Mouse (Mus musculus) gastrocnemius, postnatal 14 days (tissue): ENCODE measurements at regions not wholly inside any gene's neighbourhood (a gene's known extent, or its start where the extent isn't known, plus 50 kb on each side); places are given as distances from the start of the nearest gene placed in this dataset.

Experiments
- DNase-seq: peaks from one replicate; pipeline ENCODE4 v3.0.0; 2021; ENCODE audit warnings: mixed read lengths
- intact Hi-C: fragments of 180-260 bp; cut with DNase I; formaldehyde crosslinking; loops from one replicate; pipeline ENCODE4 v1.15.1; 2025; ENCODE audit warnings: low total_unique reads

DNA sequence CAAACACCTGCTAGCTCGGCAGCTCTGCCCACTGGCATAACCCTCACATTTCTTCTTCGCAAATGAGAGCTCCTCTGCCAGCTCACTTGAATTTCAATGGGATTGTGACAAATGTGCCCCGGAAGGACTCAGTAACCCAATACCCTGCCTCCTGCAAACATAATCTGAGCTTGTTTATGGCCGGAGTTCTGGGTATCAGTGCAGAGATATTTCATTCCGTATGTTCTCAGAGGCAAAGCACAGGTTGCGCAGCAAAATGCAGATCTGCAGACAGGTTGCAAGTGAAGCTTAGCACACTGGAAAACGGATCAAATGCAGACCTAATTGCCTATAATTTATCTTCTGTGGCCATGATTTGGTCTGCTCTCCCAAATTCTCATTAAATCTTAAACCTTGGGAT lies 348.9 kb downstream of the Dmrt2 start:
- intact Hi-C loops = no loop called here
- peak; percentile 6 for DNase-seq

DNA sequence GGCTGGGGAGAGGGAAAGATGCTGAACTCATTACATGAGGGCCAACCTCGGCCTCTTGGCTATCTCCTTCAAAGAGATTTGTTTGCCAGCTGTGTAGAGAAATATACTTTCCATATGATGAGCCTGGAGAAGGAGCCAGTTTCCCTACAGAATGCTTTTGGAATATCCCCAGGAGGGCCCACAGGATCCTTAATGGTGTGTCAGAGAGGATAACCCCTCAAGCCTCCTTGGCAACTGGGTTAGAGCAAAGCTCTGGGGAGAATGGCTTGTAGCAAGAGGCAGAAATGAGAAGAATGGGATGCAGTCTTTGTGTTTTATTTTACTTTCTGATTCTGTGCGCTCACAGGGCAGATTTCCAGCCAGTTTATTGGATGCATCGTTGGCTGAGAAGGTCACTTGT lies 353.9 kb downstream of the Dmrt2 start:
- peak; percentile 7 for DNase-seq
- intact Hi-C loops = no loop called here

DNA sequence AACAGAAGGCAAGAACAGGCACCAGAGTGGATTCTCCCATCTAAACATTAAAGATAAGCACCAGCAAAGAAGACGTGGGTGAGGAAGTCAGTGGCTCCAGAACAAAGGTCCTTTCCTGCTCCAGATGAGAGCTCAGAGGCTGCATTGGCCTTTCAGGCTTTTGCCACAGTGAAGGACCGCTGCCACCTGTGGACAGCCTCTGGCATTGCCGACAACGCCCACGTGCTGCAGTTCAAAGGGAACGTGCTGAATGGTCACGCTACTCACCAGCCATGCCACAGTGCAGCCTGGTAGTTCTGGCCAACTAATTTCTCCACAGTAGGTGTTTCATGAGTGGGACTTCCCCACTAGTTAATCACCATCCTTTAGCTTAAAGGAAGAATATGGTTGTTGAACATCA lies 365.1 kb downstream of the Dmrt2 start:
- peak; percentile 66 for DNase-seq
- intact Hi-C loops = no loop called here

DNA sequence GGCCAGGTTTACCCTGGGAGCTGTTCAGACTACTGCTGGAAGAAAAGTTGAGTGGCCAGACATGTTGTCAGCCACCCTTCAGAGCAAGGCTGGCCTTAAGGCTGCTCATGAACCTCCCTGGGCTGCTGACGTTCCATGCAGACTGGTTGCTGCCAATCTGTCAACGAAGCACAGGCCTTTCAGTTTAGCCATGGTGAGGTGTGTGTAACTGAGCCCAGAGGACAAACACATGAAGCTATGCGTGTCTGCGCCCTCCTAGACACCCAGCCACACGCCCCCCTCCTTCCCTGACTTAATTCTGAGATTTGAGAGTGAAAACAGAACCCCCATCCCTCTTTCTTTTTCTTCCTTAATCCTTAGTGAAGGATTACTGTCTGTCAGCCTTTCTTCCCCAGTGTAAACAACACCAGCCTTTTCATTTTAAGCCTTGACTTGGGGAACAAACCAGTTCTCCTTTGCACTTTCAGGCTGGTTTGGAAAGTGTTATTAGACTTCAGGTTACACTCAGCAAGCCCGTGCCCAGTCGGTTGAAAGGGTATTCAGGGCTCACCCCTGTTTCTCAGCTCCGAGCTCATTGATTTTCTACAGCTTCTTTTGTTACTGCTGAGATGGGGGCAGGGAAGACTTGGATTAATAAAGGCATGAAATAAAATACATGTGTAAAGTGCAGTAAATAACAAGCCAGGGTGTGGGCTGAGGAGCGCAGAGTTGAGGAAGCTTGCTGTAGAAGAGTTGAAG lies 379.4 kb downstream of the Dmrt2 start:
- intact Hi-C loops = no loop called here
- DNase-seq = no peak

DNA sequence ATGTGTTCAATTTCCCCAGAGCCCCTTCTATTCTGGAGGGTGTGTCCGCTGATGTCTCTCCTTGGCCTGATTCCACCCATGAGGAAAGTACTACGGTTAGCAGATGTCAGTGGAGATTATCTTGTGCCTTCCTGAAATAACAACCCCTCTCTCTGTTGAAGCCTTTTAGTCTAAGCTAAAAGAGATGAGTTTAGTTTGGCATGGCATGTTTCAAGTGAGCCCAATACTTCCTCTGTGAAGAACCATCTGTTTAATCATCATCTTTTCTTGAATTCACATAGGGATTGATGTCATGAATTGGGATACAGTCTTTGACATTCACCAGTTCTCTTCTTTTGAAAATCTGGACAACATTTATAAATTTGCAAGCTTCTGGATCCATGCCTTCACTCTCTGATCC lies 387.5 kb downstream of the Dmrt2 start:
- DNase-seq = peak; percentile 8
- intact Hi-C loops = no loop called here

DNA sequence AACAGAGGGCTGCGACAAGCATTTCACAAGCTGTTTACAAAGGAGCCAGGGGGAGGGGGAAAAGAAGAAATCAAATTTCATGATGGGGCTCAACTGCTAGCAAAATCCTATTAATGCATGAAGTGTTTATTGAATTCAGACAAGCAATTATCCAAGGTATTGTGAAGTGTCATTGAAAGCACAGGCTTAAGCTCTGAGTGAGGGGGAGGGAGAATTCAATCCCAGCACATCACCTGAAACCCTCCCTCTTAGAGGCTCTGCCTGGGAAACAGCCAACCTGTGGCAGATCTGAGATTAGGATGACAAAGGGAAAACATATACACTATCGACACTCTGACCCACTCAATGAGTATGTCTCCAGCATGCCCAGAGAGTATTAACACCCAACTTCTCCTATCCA lies 396.3 kb downstream of the Dmrt2 start:
- DNase-seq = no peak
- intact Hi-C loops = no loop called here

DNA sequence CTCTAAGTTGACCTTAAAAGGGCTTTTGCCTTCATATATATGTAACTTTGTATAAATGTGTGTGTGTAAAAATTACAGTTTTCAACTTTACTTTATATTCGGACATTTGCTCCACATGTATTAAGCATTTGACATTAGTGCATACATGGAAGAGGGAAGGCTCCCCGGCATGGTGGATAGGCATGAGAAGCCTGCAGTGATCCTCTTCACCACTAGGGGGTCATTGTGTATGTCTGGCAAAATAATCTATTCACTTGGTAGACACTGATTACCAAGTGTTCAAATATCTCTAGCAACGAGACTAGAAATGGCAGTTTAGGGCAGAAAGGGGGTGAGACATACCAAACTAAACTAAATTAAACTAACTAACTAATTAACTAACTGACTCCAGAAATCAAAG lies 397.7 kb downstream of the Dmrt2 start:
- intact Hi-C loops = no loop called here
- DNase-seq = no peak

DNA sequence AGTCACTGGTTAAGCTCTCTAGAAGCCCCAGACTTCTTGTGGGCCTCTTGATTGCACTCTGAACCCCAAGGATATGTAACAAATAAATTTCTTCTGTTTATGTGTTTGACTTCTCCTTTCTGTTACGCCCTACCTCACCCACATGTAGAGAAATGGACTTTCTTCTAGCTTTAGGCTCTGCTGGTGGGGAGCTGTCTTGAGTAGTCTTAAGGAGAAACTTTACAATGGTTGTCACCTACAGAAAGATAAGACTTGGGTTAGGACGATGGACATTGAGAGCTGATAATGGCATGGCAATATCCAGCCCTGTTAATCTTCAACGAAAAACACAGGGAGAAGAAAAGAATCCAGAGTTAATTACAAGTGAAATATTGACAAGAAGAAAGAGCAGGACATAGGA lies 416.1 kb downstream of the Dmrt2 start:
- DNase-seq = no peak
- intact Hi-C loops = no loop called here

DNA sequence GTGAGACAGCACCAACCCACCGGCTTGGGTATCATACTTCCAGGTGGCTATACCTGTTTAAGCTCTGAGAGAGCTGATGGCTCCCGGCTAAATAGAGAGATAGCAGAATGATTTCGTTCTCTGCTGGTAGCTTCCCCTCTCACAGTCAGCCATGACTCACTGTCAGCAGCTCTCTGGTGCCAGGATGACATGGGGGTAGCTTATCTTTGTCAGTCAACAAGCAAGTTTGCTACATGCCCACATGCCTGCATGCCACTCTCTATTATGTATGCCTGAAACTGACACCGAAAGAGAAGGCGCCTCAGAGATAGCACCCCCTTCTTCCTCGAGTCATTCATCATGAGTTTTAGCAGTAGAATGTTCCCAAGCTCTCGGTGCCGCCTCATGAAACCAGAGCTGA lies 419.2 kb downstream of the Dmrt2 start:
- intact Hi-C loops = no loop called here
- DNase-seq = no peak

DNA sequence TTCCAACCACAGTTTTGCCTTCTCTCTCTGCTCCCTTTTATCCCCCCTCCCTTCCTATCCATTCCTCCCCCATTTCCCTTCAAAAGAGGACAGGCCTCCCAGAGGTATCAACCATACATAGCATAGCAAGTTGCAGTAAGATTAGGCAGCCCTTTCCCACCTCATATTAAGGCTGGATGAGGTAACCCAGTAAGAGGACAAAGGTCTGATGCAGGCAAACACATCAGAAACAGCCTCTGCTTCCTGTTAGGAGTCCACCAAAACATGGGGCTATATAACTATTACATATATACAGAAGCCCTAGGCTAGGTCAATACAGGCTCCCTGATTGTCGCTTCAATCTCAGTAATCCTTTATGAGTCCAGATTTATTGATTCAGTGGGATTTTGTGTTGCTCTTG lies 421.6 kb downstream of the Dmrt2 start:
- intact Hi-C loops = no loop called here
- DNase-seq = no peak

DNA sequence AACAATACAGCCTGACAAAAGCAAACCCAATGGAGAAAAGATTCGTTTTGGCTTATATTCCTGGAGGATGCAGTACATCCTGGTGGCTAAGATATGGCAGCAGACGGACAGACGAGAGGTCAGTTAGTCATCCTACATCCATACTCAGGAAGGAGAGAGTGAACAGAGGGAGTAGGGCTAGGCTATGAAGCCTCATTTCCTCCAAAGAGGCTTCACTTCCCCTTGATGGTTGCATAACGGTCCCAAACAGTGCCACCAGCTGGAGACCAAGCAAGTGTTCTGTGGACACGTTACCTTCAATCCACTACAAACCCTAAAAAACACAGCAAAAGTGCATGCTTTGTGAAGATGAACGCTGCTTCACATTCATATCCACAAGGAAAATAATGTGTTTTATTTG lies 442.1 kb downstream of the Dmrt2 start:
- intact Hi-C loops = no loop called here
- DNase-seq = no peak

DNA sequence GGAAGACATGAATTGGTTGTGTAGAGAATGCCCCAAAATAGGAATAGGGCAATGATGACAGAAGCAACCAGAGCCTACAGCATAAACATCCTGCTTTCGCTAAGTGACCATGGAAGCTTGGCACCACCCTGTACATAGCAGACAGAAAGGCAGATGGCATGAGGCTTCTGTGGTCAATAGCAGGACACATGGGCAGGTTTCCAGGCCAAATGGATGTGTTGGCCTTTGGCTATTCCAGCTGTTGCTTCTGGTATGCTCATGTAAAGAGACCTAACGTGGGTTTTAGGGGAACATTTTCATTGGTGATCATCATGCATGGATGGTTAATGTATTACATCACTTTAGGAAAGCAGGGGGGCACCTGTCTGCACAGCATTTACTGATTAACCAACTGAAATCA lies 456.2 kb downstream of the Dmrt2 start:
- intact Hi-C loops = no loop called here
- peak; percentile 8 for DNase-seq

DNA sequence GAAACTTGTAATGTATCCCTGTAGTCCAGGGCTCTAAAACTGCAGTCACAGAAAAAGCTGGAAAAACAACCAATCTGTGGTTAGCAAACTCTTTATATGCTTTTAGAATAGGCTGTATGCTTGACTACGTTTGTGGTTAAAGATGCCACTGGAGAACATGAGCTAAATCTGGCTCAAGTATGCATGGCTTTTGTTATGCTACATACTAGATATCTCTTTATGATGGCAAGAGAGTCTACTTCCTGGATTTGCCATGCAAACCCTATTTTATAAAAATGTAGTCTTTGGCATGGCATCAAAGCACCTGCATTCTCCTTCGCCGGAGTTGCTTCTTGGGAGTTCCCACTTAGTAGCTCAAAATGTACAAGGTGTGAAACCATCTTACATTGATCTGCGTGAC lies 462.2 kb downstream of the Dmrt2 start:
- intact Hi-C loops = no loop called here
- no peak for DNase-seq

DNA sequence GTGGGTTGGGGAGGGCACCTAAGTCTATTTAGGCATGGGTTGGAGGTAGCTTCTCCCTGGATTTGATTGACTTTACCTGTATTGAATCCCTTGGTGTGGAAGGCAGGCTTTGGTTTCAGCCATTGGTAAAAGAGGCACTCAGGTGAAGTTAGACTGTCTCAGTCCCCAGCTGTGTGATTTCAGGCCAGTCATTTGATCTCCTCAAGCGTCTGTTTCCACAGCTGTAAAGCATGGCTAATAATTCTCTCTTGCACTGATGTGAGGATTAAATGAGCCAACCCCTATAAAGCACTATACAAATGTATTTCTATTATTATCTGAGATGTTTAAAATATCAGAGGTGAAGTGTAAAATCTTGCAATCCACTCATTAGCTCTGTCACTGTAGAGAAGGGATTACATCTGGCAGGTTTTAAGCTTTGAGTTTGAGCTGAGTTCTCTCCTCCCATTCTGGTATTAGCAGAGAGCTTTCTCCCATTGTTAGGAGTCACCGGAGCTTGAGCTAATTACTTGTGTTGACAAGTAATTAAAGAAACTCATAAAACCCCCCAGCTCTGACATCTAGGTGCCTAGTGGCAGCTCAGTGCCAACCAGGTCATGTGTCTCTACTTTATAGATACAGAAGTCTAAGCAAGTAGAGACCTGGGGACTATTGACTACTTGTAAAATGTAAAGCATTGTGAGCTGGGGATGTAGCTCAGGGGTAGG lies 463.3 kb downstream of the Dmrt2 start:
- intact Hi-C loops = no loop called here
- DNase-seq = no peak

DNA sequence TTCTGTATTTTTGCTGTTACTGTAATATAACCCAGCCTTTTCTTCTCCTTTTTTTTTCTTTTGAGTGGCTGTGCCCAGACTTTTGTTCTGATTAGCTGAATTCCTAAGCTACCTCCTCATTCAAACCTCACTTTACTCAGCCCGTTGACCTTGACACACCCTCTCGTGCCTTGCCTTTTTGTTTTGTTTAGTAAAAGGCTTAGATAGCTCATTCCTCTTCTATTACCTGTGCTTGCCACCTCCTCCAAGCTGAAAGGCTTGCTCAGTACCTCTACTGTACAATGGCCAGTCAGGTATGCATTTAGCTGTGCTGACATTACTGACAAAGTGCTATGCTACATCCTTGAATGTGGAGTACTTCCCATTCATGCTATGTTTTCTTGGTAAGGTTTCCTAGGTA lies 464.2 kb upstream of the Smarca2 start:
- no peak for DNase-seq
- intact Hi-C loops = no loop called here

DNA sequence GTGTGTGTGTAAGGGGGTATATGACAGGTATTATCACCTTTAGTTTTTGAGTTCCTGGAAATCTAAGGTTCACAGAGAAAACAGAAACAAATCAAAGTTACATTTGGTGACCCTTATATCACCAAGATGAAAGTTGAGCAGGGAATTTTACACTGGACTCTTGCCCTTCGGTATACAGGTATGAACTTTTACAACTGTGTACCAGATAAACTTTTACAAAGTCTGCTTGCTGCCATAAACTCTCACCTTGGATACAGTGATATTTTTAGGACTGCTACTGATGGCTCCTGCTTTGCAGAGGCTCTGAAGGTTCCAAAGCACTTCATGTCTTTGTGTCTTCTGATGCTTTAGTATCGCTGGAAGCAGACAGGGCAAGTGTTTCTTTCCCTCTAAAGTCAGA lies 461.3 kb upstream of the Smarca2 start:
- intact Hi-C loops = no loop called here
- DNase-seq = no peak

DNA sequence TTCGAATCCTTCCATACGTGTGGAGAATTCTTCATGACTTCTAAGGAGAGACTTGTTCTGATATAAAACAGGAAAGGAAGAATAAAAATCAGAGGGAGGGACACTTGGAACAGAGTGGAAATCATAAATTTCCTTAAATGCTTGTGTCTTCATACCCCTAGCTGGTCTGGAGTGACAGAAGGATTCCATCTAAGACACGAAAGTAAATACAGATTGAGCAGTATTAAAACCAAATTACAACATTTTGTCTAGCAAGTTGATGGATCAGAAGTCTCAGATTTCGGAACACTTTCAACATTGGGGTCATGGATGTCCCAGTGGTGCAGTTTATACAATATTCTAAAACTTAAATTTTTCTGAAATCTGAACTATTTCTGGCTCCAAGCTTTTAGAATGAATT lies 453.6 kb upstream of the Smarca2 start:
- intact Hi-C loops = no loop called here
- DNase-seq = no peak

DNA sequence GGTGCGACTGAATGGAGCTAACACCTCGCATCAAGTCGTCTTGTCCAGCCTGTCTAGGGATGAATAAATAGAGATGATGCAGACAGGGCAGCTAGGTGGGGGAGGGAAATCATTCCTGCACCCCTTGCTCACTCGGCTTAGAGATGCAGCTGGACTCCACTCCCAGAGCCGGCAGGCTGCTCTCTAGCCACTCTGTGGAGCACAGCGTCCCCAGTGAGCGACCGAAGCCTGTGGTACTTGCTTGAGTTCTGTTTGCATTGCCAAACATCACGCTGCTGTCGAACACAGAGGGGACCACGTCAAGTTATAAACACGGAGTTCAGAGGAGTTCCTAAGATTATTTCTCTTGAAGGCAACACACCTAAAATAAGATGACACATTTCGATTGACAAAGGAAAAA lies 439.9 kb upstream of the Smarca2 start:
- peak; percentile 4 for DNase-seq
- intact Hi-C loops = no loop called here

DNA sequence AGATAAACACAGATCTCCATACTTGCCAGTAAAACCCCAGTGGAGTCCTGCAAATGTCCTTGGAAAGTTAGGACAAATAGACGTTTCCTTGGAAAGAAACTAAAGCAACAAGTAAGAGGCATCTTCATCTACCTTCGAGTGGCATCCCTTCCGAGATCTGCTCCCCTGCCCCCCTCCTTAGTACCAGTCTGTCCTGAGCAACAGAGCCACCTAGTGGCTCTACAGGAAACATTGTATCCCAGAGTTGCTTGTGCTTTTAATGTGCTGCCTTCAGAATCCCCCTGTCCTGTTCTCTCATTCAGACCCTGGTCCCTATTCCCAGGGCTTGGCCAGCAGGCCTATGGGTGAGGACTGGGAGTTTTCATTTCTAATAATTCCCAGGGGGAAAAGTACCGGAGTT lies 423.1 kb upstream of the Smarca2 start:
- intact Hi-C loops = no loop called here

DNA sequence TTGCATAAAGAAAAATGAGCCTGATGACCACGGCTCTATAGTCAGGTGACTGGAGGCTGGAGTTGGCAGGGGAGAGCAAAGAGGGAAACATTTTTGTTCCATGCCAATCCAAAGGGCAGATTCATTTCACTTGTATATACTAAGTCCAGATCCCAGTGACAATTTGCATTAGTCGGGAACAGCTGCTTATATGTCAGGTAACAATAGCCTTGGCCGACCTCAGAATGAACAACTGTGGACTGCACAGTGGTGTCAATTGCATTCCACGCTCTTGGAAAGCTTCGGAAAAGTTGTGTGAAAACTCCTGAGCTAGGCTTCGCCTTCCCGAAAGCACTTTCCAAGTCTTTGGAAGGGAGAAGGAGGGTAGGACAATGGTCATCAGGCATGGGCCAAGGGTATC lies 419.8 kb upstream of the Smarca2 start:
- intact Hi-C loops = no loop called here
- no peak for DNase-seq

More for the DNA sequence above, 423.1 kb upstream of the Smarca2 start:
- DNase-seq = peak; percentile 10

DNA sequence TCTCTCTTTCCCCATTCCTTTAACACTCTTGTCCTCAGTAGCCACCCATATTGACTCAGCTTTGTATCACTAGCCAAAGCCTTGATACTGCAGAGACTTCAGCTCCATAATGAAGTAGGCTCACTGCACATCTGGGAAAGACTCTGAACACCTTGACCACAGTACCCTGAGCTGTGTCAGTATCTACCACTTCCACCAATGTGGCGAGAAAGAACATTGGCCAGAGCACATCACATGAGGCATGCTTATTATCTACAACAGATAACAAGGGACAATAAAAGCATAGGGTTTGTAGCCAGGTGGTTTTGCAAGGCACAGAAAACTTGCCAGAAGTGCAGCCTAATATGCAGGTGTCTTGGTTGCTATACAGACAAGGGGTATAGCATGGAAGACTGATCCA lies 414.0 kb upstream of the Smarca2 start:
- no peak for DNase-seq
- intact Hi-C loops = no loop called here

DNA sequence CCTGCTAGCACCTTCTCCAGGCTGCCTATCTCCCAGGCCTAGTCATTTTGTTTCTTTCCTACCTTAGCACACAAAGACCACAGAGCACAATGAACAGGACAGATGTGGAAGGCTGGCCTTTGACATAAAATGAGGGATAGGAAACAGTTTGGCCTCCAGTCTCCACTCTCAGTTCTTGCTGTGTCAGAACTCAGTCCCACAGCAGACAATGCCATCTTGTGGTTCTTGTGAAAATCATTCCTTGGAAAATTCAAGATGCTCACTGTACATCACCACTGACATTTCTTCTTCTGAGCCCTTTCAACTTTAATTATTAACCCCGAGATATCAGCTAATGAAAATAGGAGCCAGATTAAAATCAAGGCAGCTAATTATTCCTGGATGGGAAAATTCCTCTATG lies 411.2 kb upstream of the Smarca2 start:
- no peak for DNase-seq
- intact Hi-C loops = no loop called here
